Mouse (Mus musculus) embryonic facial prominence, embryonic 13.5 days (tissue): ENCODE results near the gene Zfhx3. TPM values are rescaled to one million over a fixed set of nuclear protein-coding genes. Genes with fewer than 3 reads are reported as not detected.

Experiments
- ATAC-seq: fragments of 200-750 bp; cut with Nextera tagmentation; 2 replicates; pipeline ENCODE4 v1.8.0; 2017; ENCODE audit warnings: low read depth; ENCODE audit not compliant: insufficient number of reproducible peaks, insufficient read depth, low FRiP score, low TSS enrichment
- H3K27ac ChIP-seq: fragments of 300-500 bp; sonication (generic); 2 replicates; pipeline ENCODE4 v1.5.1; 2015; ENCODE audit warnings: moderate library complexity, mild to moderate bottlenecking, inconsistent platforms
- H3K27me3 ChIP-seq: fragments of 300-500 bp; sonication (generic); 2 replicates; pipeline ENCODE4 v1.6.1; 2015; ENCODE audit warnings: mild to moderate bottlenecking, inconsistent platforms
- H3K36me3 ChIP-seq: fragments of 300-500 bp; sonication (generic); 2 replicates; pipeline ENCODE4 v1.6.1; 2015; ENCODE audit warnings: mild to moderate bottlenecking, inconsistent platforms
- H3K4me1 ChIP-seq: fragments of 300-500 bp; sonication (generic); 2 replicates; pipeline ENCODE4 v1.6.1; 2015; ENCODE audit warnings: inconsistent platforms
- H3K4me2 ChIP-seq: fragments of 300-500 bp; sonication (generic); 2 replicates; pipeline ENCODE4 v1.6.1; 2015; ENCODE audit warnings: moderate library complexity, mild to moderate bottlenecking, inconsistent platforms
- H3K4me3 ChIP-seq: fragments of 300-500 bp; sonication (generic); 2 replicates; pipeline ENCODE4 v1.5.1; 2015; ENCODE audit warnings: mild to moderate bottlenecking, inconsistent platforms
- H3K9ac ChIP-seq: fragments of 300-500 bp; sonication (generic); 2 replicates; pipeline ENCODE4 v1.6.1; 2015; ENCODE audit warnings: mild to moderate bottlenecking, inconsistent platforms
- H3K9me3 ChIP-seq: fragments of 300-500 bp; sonication (generic); 2 replicates; pipeline ENCODE4 v1.6.1; 2016; ENCODE audit warnings: inconsistent platforms
- WGBS: fragments of 180-500 bp; shearing (Covaris S2); methylation state at CpG from one replicate; pipeline ENCODE4 v1.1.7; 2015; ENCODE audit warnings: mixed read lengths; 5-methylcytosine and 5-hydroxymethylcytosine counted together
- polyA plus RNA-seq: library from polyadenylated mRNA; unstranded; fragments of >200 nt; fragmentation: Nextera tagmentation; extraction: Ambion mirVana; gene quantifications from 2 replicates; pipeline ENCODE4 v1.2.1, GENCODE M21; 2015

Gene Zfhx3
- polyA plus RNA-seq, 1 experiment from 2014 or later: 29.9 TPM

- Histone ChIP-seq H3K4me3 (no peak overlapping the region), H3K9ac (no peak overlapping the region), H3K4me1 (peaks cover 21% of the 10 kb centered on the region), H3K9me3 (no peaks in the 10 kb centered on the region), H3K4me2 (peak overlapping the region; percentile 27), H3K27me3 (no peaks in the 10 kb centered on the region), H3K36me3 (no peaks in the 10 kb centered on the region), H3K27ac (no peak overlapping the region)
- WGBS: 68% methylated on average over 6 of the region's 6 CpGs
- no peak for ATAC-seq
Measured at GRCm38 (mm10) chr8:108599558-108599957, 657.1 kb downstream of the Zfhx3 start.

GRCm38 (mm10) chr8:108608678-108609077 lies 666.2 kb downstream of the Zfhx3 start:
- no peak overlapping the region for H3K9ac ChIP-seq
- no peaks in the 10 kb centered on the region for H3K36me3 ChIP-seq
- no peak overlapping the region for H3K4me2 ChIP-seq
- H3K4me1 ChIP-seq: peaks cover 12% of the 10 kb centered on the region
- no peak for ATAC-seq
- H3K9me3 ChIP-seq: no peaks in the 10 kb centered on the region
- no peak overlapping the region for H3K27ac ChIP-seq
- no peaks in the 10 kb centered on the region; the same call in 1 of the 2 replicates for H3K27me3 ChIP-seq
- H3K4me3 ChIP-seq: no peak overlapping the region
- WGBS: 73% methylated on average over 5 of the region's 5 CpGs

DNA sequence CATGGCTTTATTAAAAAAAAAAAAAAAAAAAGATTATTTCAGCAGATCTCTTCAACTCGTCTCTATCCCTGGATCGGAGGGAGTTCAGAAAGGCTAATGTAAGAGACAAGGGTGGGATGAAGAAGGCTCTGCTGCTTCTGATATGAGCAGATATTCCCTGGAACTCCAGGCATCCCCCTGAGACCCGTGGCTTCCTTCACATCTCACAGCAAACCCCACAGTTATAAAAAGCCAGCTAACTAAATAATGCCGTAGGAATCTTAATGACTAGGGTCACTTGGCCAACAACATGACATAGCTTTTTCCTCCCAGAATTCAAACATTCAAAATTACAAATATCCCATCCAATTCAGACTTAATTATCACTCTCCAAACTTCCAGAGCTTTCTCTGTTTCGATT lies 666.7 kb downstream of the Zfhx3 start:
- Histone ChIP-seq H3K36me3 (no peaks in the 10 kb centered on the region), H3K9me3 (no peaks in the 10 kb centered on the region), H3K4me1 (peaks cover 12% of the 10 kb centered on the region), H3K27ac (no peak overlapping the region), H3K9ac (no peak overlapping the region), H3K27me3 (no peaks in the 10 kb centered on the region; the same call in 1 of the 2 replicates), H3K4me3 (no peak overlapping the region), H3K4me2 (no peak overlapping the region)
- 70% methylated on average over 5 of the region's 5 CpGs for WGBS
- no peak for ATAC-seq

- H3K9ac ChIP-seq: no peak overlapping the region
- H3K9me3 ChIP-seq: no peaks in the 10 kb centered on the region
- no peak overlapping the region for H3K4me3 ChIP-seq
- H3K4me2 ChIP-seq: no peak overlapping the region
- no peaks in the 10 kb centered on the region; the same call in 1 of the 2 replicates for H3K27me3 ChIP-seq
- peaks cover 12% of the 10 kb centered on the region for H3K4me1 ChIP-seq
- ATAC-seq: no peak
- H3K36me3 ChIP-seq: no peaks in the 10 kb centered on the region
- no peak overlapping the region for H3K27ac ChIP-seq
- WGBS: 89% methylated on average over 9 of the region's 9 CpGs
Measured at GRCm38 (mm10) chr8:108611141-108611674, 668.8 kb downstream of the Zfhx3 start.

DNA sequence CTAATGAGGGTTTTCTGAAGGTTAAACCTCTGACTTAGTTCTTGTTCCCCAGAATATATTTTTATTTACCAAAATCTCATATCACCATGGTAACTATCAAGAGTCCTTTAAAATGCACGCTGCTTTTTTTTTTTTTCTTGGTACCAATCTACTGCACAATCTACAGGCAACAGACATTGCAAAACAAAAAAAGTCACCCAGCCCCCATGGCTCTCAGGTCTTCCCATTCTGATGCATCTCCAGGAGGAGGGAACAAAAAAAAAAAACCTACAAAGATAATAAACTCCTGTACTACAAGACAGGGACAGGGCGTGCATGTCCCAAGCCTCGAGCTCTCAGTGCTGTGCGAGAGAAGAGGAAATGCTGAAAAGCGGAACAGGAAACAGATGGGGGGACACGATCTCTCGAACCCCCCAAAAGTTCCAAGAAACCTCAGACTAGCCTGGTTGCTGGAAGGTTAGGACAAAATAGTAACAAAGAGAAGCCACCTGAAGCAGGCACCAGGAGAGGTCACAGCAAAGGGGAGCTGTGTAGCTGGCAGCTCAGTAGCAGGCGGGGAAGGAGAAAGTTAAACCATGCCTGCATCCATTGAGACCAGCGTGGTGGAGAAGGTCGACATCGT lies 669.5 kb downstream of the Zfhx3 start:
- H3K4me1 ChIP-seq: peaks cover 12% of the 10 kb centered on the region
- H3K4me2 ChIP-seq: no peak overlapping the region
- H3K27ac ChIP-seq: peak overlapping the region; percentile 28; the same call in 1 of the 2 replicates
- H3K27me3 ChIP-seq: no peaks in the 10 kb centered on the region; the same call in 1 of the 2 replicates
- no peak overlapping the region for H3K4me3 ChIP-seq
- no peak for ATAC-seq
- H3K9me3 ChIP-seq: no peaks in the 10 kb centered on the region
- H3K9ac ChIP-seq: no peak overlapping the region
- 56% methylated on average over 11 of the region's 11 CpGs for WGBS
- no peaks in the 10 kb centered on the region for H3K36me3 ChIP-seq

DNA sequence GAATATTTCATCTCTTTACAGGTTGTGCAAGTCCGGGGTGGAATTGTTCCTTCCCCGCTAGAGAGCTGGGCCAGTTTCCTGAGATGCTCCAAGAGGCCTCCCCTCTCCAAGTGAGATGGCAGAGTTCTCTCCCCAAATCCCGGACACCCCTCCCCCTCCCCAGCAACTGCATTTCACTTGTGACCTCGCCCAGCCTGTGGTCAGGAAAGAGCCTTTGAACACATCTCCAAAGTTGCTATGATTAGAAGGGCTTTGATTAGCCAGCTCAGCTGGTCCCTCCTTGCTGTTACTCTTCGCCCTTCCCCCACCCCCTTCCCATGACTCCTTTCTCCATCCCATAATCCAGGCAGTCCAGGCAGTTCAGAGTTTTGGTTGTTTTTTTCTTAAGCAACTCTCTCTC lies 670.4 kb downstream of the Zfhx3 start:
- Histone ChIP-seq H3K4me3 (no peak overlapping the region), H3K36me3 (no peaks in the 10 kb centered on the region), H3K4me2 (no peak overlapping the region; the same call in 1 of the 2 replicates), H3K4me1 (peaks cover 12% of the 10 kb centered on the region), H3K27ac (no peak overlapping the region), H3K9ac (no peak overlapping the region), H3K27me3 (no peaks in the 10 kb centered on the region; the same call in 1 of the 2 replicates), H3K9me3 (no peaks in the 10 kb centered on the region)
- WGBS: 32% methylated on average over 5 of the region's 5 CpGs
- ATAC-seq: no peak

- H3K36me3 ChIP-seq: no peaks in the 10 kb centered on the region
- no peaks in the 10 kb centered on the region for H3K9me3 ChIP-seq
- H3K9ac ChIP-seq: no peak overlapping the region
- peaks cover 12% of the 10 kb centered on the region for H3K4me1 ChIP-seq
- no peak overlapping the region for H3K4me3 ChIP-seq
- no peak overlapping the region for H3K27ac ChIP-seq
- H3K4me2 ChIP-seq: no peak overlapping the region
- H3K27me3 ChIP-seq: no peaks in the 10 kb centered on the region
- no peak for ATAC-seq
- 63% methylated on average over 2 of the region's 2 CpGs for WGBS
Measured at GRCm38 (mm10) chr8:108613280-108613679, 670.8 kb downstream of the Zfhx3 start.

DNA sequence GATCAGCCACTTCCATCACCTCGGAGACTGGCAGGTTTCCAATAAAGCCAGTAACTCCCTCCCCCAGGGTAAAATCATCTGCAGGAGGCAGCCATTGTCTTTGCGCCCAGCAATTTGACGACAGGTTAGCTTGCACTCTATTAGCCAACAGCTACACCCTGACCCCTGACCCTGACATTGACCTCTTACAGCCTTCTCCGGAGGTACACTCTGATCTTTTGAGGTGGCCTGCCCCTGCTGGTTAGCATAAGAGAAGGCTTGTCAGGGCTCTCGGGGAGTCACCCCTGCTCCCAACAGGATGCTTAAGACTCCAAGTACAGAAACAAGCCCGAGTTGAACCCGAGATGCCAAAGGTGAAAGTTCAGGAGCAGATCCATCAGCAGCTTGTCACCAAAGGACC lies 678.9 kb downstream of the Zfhx3 start:
- H3K4me1 ChIP-seq: no peaks in the 10 kb centered on the region
- H3K4me3 ChIP-seq: no peak overlapping the region
- 25% methylated on average over 7 of the region's 7 CpGs for WGBS
- H3K27ac ChIP-seq: no peak overlapping the region
- no peak overlapping the region for H3K4me2 ChIP-seq
- H3K9ac ChIP-seq: no peak overlapping the region
- no peaks in the 10 kb centered on the region for H3K27me3 ChIP-seq
- no peak for ATAC-seq
- no peaks in the 10 kb centered on the region for H3K9me3 ChIP-seq
- H3K36me3 ChIP-seq: no peaks in the 10 kb centered on the region

DNA sequence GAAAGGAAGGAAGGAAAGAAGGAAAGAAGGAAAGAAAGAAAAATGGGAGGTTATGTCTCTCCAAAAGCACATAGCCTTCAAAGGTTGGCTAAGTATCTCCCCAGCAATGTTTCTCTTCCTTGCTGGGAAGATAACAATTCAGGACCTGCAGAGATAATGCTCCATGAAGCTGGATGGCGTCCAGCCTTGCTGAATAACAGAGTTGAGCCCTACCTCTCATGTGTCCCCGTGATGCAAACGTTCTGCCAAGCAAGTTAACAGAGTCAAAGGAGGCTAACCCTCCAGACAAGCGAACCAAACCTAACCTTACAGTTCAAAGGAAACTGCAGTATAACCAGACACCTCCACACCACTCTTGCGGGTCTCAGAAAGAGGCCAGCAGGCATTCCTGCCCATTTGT lies 681.2 kb downstream of the Zfhx3 start:
- Histone ChIP-seq H3K9ac (no peak overlapping the region), H3K27ac (no peak overlapping the region), H3K4me1 (no peaks in the 10 kb centered on the region), H3K36me3 (no peaks in the 10 kb centered on the region), H3K4me2 (no peak overlapping the region), H3K9me3 (no peaks in the 10 kb centered on the region), H3K27me3 (no peaks in the 10 kb centered on the region), H3K4me3 (no peak overlapping the region)
- 69% methylated on average over 5 of the region's 5 CpGs for WGBS
- ATAC-seq: no peak

- no peaks in the 10 kb centered on the region for H3K27me3 ChIP-seq
- WGBS: 77% methylated on average over 9 of the region's 9 CpGs
- H3K27ac ChIP-seq: no peak overlapping the region
- ATAC-seq: no peak
- H3K4me1 ChIP-seq: no peaks in the 10 kb centered on the region
- H3K9ac ChIP-seq: no peak overlapping the region
- no peak overlapping the region for H3K4me2 ChIP-seq
- H3K4me3 ChIP-seq: no peak overlapping the region
- H3K36me3 ChIP-seq: no peaks in the 10 kb centered on the region
- H3K9me3 ChIP-seq: no peaks in the 10 kb centered on the region
Measured at GRCm38 (mm10) chr8:108625571-108626120, 683.2 kb downstream of the Zfhx3 start.

GRCm38 (mm10) chr8:108631069-108631468 lies 688.6 kb downstream of the Zfhx3 start:
- peaks cover 17% of the 10 kb centered on the region for H3K4me1 ChIP-seq
- ATAC-seq: no peak
- H3K36me3 ChIP-seq: no peaks in the 10 kb centered on the region
- H3K9me3 ChIP-seq: no peaks in the 10 kb centered on the region
- 97% methylated on average over 1 of the region's 1 CpGs for WGBS
- H3K27me3 ChIP-seq: no peaks in the 10 kb centered on the region
- no peak overlapping the region for H3K4me3 ChIP-seq
- H3K4me2 ChIP-seq: no peak overlapping the region
- no peak overlapping the region for H3K9ac ChIP-seq
- no peak overlapping the region for H3K27ac ChIP-seq

DNA sequence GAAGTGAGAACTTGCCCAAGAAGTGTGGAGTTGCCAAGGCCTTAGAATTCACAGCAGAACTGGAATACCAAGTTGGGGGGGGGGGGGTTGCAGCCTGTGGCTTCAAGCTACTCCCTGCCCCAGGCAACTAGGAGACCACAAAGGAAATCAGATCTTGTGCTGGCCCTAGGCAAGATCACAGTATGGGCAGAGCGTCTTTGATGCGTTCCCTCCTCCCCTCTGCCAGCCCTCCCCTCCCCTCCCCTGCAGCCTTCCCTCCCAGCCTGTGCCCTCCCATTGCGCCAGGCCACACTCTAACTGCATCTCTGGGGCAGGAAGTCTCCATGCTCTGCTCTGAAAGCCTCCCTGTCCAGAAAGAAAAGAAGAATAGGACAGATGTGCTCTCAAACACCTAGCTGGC lies 691.8 kb downstream of the Zfhx3 start:
- no peaks in the 10 kb centered on the region for H3K36me3 ChIP-seq
- ATAC-seq: no peak
- no peak overlapping the region for H3K27ac ChIP-seq
- 27% methylated on average over 3 of the region's 3 CpGs for WGBS
- no peak overlapping the region for H3K4me2 ChIP-seq
- no peaks in the 10 kb centered on the region for H3K9me3 ChIP-seq
- no peak overlapping the region for H3K9ac ChIP-seq
- no peak overlapping the region for H3K4me3 ChIP-seq
- H3K4me1 ChIP-seq: peaks cover 17% of the 10 kb centered on the region
- H3K27me3 ChIP-seq: no peaks in the 10 kb centered on the region
